32 mouse cellular contexts compared by ENCODE assay signal in the genomic region with DNA sequence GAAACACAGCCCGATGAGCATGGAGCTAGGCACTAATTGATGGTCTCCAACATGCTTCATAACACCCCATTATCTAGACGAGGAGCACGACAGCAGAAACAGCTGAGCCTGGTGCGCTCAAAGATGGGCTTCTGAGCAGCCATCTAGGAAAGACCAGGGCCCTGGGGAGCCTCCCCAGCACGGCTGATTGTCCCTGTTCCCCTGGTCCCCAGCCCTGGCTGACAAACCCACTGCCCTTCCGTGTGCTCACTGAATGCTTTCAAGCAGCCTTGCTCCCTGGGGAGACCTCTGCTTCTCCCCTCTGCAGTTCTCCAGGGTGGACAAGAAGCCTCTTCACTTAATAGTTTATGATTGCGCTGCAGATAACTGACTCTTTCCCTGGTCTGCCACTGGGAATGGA. TPM values are rescaled to one million over a fixed set of nuclear protein-coding genes. Genes with fewer than 3 reads are reported as not detected.
DNase-seq lines count a peak whose midpoint lies in the region; ATAC-seq and TF ChIP-seq lines count a peak whose summit lies in the region.
"Had no signal": no experiment of that assay in that cellular context is flagged by ENCODE, and none has a peak within 500 bp of the region (broad histone marks: within the 10 kb centered on the region; RNA-seq: fewer than 3 reads in every experiment).

No protein-coding gene starts in this region.

- no peak overlapping the region for H3K9ac ChIP-seq in intestine, embryonic 14.5 days (ENCODE audit: low read length)
- H3K9ac ChIP-seq in intestine, embryonic 15.5 days: no peak overlapping the region
- H3K9ac ChIP-seq in liver, embryonic 16.5 days (ENCODE audit: low read depth, low read length): 0 out of 2 replicates have a peak overlapping the region, but pooled peaks have one; percentile 14
- H3K9ac ChIP-seq: hindbrain, embryonic 14.5 days; limb, embryonic 15.5 days; lung, embryonic 15.5 days; neural tube, embryonic 12.5 days had no signal

- H3K9me3 ChIP-seq in intestine, embryonic 14.5 days (ENCODE audit: control insufficient read depth, low read length): no peaks in the 10 kb centered on the region
- H3K9me3 ChIP-seq in intestine, embryonic 15.5 days: no peaks in the 10 kb centered on the region
- no peaks in the 10 kb centered on the region for H3K9me3 ChIP-seq in G1E (replicated peaks)
- no peaks in the 10 kb centered on the region for H3K9me3 ChIP-seq in embryonic facial prominence, embryonic 10.5 days
- H3K9me3 ChIP-seq in liver, embryonic 16.5 days (replicated peaks; ENCODE audit: control insufficient read depth, low read length): no peaks in the 10 kb centered on the region
- H3K9me3 ChIP-seq: limb, embryonic 15.5 days; lung, embryonic 15.5 days; neural tube, embryonic 12.5 days had no signal

- no peaks in the 10 kb centered on the region for H3K36me3 ChIP-seq in intestine, embryonic 14.5 days (ENCODE audit: control insufficient read depth, insufficient read depth, low read length)
- H3K36me3 ChIP-seq in intestine, embryonic 15.5 days: no peaks in the 10 kb centered on the region
- H3K36me3 ChIP-seq in G1E (replicated peaks): no peaks in the 10 kb centered on the region
- no peaks in the 10 kb centered on the region for H3K36me3 ChIP-seq in embryonic facial prominence, embryonic 10.5 days (replicated peaks)
- H3K36me3 ChIP-seq in liver, embryonic 16.5 days (ENCODE audit: control insufficient read depth, insufficient read depth): no peaks in the 10 kb centered on the region
- H3K36me3 ChIP-seq: limb, embryonic 15.5 days; lung, embryonic 15.5 days; neural tube, embryonic 12.5 days had no signal

- no peaks in the 10 kb centered on the region for H3K27me3 ChIP-seq in intestine, embryonic 14.5 days (replicated peaks; ENCODE audit: control insufficient read depth, insufficient read depth, low read length)
- no peaks in the 10 kb centered on the region for H3K27me3 ChIP-seq in intestine, embryonic 15.5 days (replicated peaks)
- H3K27me3 ChIP-seq in G1E (ENCODE audit: insufficient read depth, low read length): no peaks in the 10 kb centered on the region
- no peaks in the 10 kb centered on the region for H3K27me3 ChIP-seq in embryonic facial prominence, embryonic 10.5 days (replicated peaks; ENCODE audit: low read depth, poor library complexity, severe bottlenecking)
- H3K27me3 ChIP-seq in liver, embryonic 16.5 days (ENCODE audit: control insufficient read depth, insufficient read depth, low read depth, low read length): no peaks in the 10 kb centered on the region
- H3K27me3 ChIP-seq: limb, embryonic 15.5 days; lung, embryonic 15.5 days; neural tube, embryonic 12.5 days had no signal

- no peak overlapping the region for H3K4me2 ChIP-seq in intestine, embryonic 14.5 days (ENCODE audit: low read length)
- H3K4me2 ChIP-seq in intestine, embryonic 15.5 days (replicated peaks): no peak overlapping the region
- no peak overlapping the region for H3K4me2 ChIP-seq in liver, embryonic 16.5 days (ENCODE audit: low read depth, low read length)
- H3K4me2 ChIP-seq: heart, embryonic 11.5 days; hindbrain, embryonic 14.5 days; limb, embryonic 15.5 days; lung, embryonic 15.5 days; midbrain, embryonic 11.5 days; neural tube, embryonic 12.5 days had no signal

- 37% methylated on average over 7 of the region's 7 CpGs for WGBS in intestine, embryonic 14.5 days
- WGBS in intestine, embryonic 15.5 days: 36% methylated on average over 7 of the region's 7 CpGs
- 65% methylated on average over 7 of the region's 7 CpGs for WGBS in embryonic facial prominence, embryonic 10.5 days
- 48% methylated on average over 7 of the region's 7 CpGs for WGBS in liver, embryonic 16.5 days (ENCODE audit: insufficient replicate concordance)

- no peak for DNase-seq in intestine, embryonic 14.5 days (ENCODE audit: low spot score)
- DNase-seq in G1E (ENCODE audit: low spot score): no peak
- no peak for DNase-seq in embryonic facial prominence, embryonic 10.5 days (ENCODE audit: low spot score)
- no peak for DNase-seq in ovary, adult 18-20 months (ENCODE audit: low spot score)
- no peak for DNase-seq in cerebellum, postnatal 14 days
- DNase-seq: adrenal gland, adult 2 months; adrenal gland, postnatal 36 days; cerebellum, adult 18-20 months; cerebellum, postnatal 10 days; gastrocnemius, postnatal 14 days; heart, postnatal 36 days; kidney, adult 8-10 months; kidney, postnatal 4 days; left cerebral cortex, postnatal 4 days; lung, postnatal 36 days; thymus, adult 2 months; thymus, postnatal 4 days had no signal

- H3K4me3 ChIP-seq in intestine, embryonic 14.5 days (ENCODE audit: low read depth, low read length): no peak overlapping the region
- no peak overlapping the region for H3K4me3 ChIP-seq in intestine, embryonic 15.5 days (replicated peaks)
- peak overlapping the region; percentile 8; the same call in 1 of the 2 replicates for H3K4me3 ChIP-seq in G1E (ENCODE audit: low read depth, low read length)
- H3K4me3 ChIP-seq in embryonic facial prominence, embryonic 10.5 days: no peak overlapping the region
- H3K4me3 ChIP-seq in liver, embryonic 16.5 days (ENCODE audit: low read depth, low read length): no peak overlapping the region
- H3K4me3 ChIP-seq: limb, embryonic 15.5 days; lung, embryonic 15.5 days; neural tube, embryonic 12.5 days had no signal

- 0 out of 2 replicates have a peak, but pooled peaks have one; percentile 32 for ATAC-seq in intestine, embryonic 14.5 days (replicated peaks; ENCODE audit: low FRiP score, low TSS enrichment, low read depth)
- ATAC-seq in intestine, embryonic 15.5 days: no peak
- ATAC-seq in G1E (ENCODE audit: extremely low read depth, insufficient number of reproducible peaks, low FRiP score, poor library complexity, severe bottlenecking): no peak
- no peak for ATAC-seq in liver, embryonic 16.5 days (ENCODE audit: low read depth)
- ATAC-seq: activated CD4-positive, CD25-positive, alpha-beta regulatory T cell, adult 4 months; CD4-positive, CD25-positive, alpha-beta regulatory T cell, adult 4 months; forebrain, embryonic 14.5 days; intestine, embryonic 16.5 days; midbrain, embryonic 16.5 days had no signal

- H3K27ac ChIP-seq in intestine, embryonic 14.5 days (ENCODE audit: low read depth): no peak overlapping the region
- no peak overlapping the region for H3K27ac ChIP-seq in intestine, embryonic 15.5 days
- 0 out of 2 replicates have a peak overlapping the region, but pooled peaks have one; percentile 35 for H3K27ac ChIP-seq in embryonic facial prominence, embryonic 10.5 days (replicated peaks)
- no peak overlapping the region for H3K27ac ChIP-seq in liver, embryonic 16.5 days (ENCODE audit: low read length)
- H3K27ac ChIP-seq: hindbrain, embryonic 14.5 days; kidney, postnatal 0 days; limb, embryonic 15.5 days; lung, embryonic 15.5 days; neural tube, embryonic 12.5 days had no signal

- no peak for TF ChIP-seq CTCF in G1E (IDR thresholded peaks at IDR 0.05; ENCODE audit: low read depth, low read length)

- peaks cover 5% of the 10 kb centered on the region; the same call in 1 of the 2 replicates for H3K4me1 ChIP-seq in intestine, embryonic 14.5 days (replicated peaks; ENCODE audit: control insufficient read depth, insufficient read depth, low read length)
- H3K4me1 ChIP-seq in intestine, embryonic 15.5 days (replicated peaks): peaks cover 14% of the 10 kb centered on the region
- peaks cover 76% of the 10 kb centered on the region for H3K4me1 ChIP-seq in G1E (ENCODE audit: insufficient read depth, low read depth, low read length)
- peaks cover 23% of the 10 kb centered on the region for H3K4me1 ChIP-seq in embryonic facial prominence, embryonic 10.5 days
- H3K4me1 ChIP-seq in liver, embryonic 16.5 days (ENCODE audit: control insufficient read depth, low read depth, low read length): peaks cover 71% of the 10 kb centered on the region

RNA-seq across cellular contexts. Expression of a gene that starts 35.5 kb away (rescaled TPM):
- not detected in 2 replicates for polyA plus RNA-seq in intestine, embryonic 14.5 days (2014; fragmentation: Nextera tagmentation; extraction: Ambion mirVana)
- polyA plus RNA-seq in intestine, embryonic 15.5 days (2015; fragmentation: Nextera tagmentation; extraction: Ambion mirVana): 1.1 and 1.7 TPM in 2 replicates
- not detected in 2 replicates for total RNA-seq in G1E (2014; fragmentation: Nextera tagmentation)
- total RNA-seq in G1E (2017): 0.11 and 0.52 TPM in 2 replicates
- polyA plus RNA-seq in G1E (2012): not detected in 2 replicates
- not detected in 2 replicates for polyA plus RNA-seq in embryonic facial prominence, embryonic 10.5 days (2016; fragmentation: Nextera tagmentation; extraction: Ambion mirVana)
- 44.3 and 45.9 TPM in 2 replicates for polyA plus RNA-seq in liver, embryonic 16.5 days (2015; fragmentation: Nextera tagmentation; extraction: Ambion mirVana)
- total RNA-seq: gastrocnemius, postnatal 14 days; granulocyte monocyte progenitor cell, adult 5-6 weeks; heart, postnatal 36 days; left cerebral cortex, postnatal 4 days had no signal
- polyA plus RNA-seq: CD4-positive, CD25-positive, alpha-beta regulatory T cell, adult 4 months; midbrain, embryonic 11.5 days; neural tube, embryonic 12.5 days had no signal

Comparison
In these comparisons a context has a peak if more than half of its experiments do, and no peak if none do; other contexts are left out.
1. RNA of a gene that starts 35.5 kb away (polyA plus RNA-seq): 44.3 to 45.9 TPM in liver, embryonic 16.5 days; 1.1 to 1.7 TPM in intestine, embryonic 15.5 days, not detected in intestine, embryonic 14.5 days, not detected in G1E and not detected in embryonic facial prominence, embryonic 10.5 days; every median in the first group is over 10 times any median in the second.